Mouse (Mus musculus) midbrain, embryonic 11.5 days (tissue): Measurements from ENCODE around the gene Styk1. TPM values are rescaled to one million over a fixed set of nuclear protein-coding genes. Genes with fewer than 3 reads are reported as not detected.
A peak's percentile ranks its signal among the peaks of the same experiment; 100 is the strongest.

Source experiments
- ATAC-seq: fragments of 200-750 bp; cut with Nextera tagmentation; 2 replicates; pipeline ENCODE4 v1.8.0; 2017; ENCODE audit warnings: moderate TSS enrichment, moderate library complexity; ENCODE audit not compliant: low FRiP score
- DNase-seq: peaks from one replicate; pipeline ENCODE4 v3.0.0; 2015; ENCODE audit warnings: low spot score; ENCODE audit errors: missing footprints
- H3K27ac ChIP-seq: fragments of 300-500 bp; sonication (generic); 2 replicates; pipeline ENCODE4 v1.5.1; 2014; ENCODE audit warnings: low read depth, low read length
- H3K27me3 ChIP-seq: fragments of 300-500 bp; sonication (generic); 2 replicates; pipeline ENCODE4 v1.6.1; 2014; ENCODE audit warnings: mild to moderate bottlenecking, low read length, moderate library complexity, mixed read lengths; ENCODE audit not compliant: control insufficient read depth, insufficient read depth
- H3K36me3 ChIP-seq: fragments of 300-500 bp; sonication (generic); 2 replicates; pipeline ENCODE4 v1.6.1; 2014; ENCODE audit warnings: mild to moderate bottlenecking, low read length, moderate library complexity, mixed read lengths; ENCODE audit not compliant: control insufficient read depth, insufficient read depth
- H3K4me1 ChIP-seq: fragments of 300-500 bp; sonication (generic); 2 replicates; pipeline ENCODE4 v1.6.1; 2014; ENCODE audit warnings: low read length; ENCODE audit not compliant: control insufficient read depth, insufficient read depth
- H3K4me2 ChIP-seq: fragments of 300-500 bp; sonication (generic); 2 replicates; pipeline ENCODE4 v1.6.1; 2014; ENCODE audit warnings: mild to moderate bottlenecking, moderate library complexity
- H3K4me3 ChIP-seq: fragments of 300-500 bp; sonication (generic); 2 replicates; pipeline ENCODE4 v1.5.1; 2014; ENCODE audit warnings: low read depth, low read length
- H3K9ac ChIP-seq: fragments of 300-500 bp; sonication (generic); 2 replicates; pipeline ENCODE4 v1.6.1; 2014; ENCODE audit warnings: low read length
- H3K9me3 ChIP-seq: fragments of 300-500 bp; sonication (generic); 2 replicates; pipeline ENCODE4 v1.6.1; 2016; ENCODE audit warnings: low read length; ENCODE audit not compliant: control insufficient read depth
- WGBS: fragments of 180-500 bp; shearing (Covaris S2); extraction: QIAGEN DNeasy Blood & Tissue Kit; methylation state at CpG from one replicate; pipeline ENCODE4 v1.1.7; 2014; 5-methylcytosine and 5-hydroxymethylcytosine counted together
- polyA plus RNA-seq: library from polyadenylated mRNA; unstranded; fragments of >200 nt; fragmentation: Nextera tagmentation; extraction: Ambion mirVana; gene quantifications from 2 replicates; pipeline ENCODE4 v1.2.1, GENCODE M21; 2014

Gene Styk1
- 0.34 and 0.86 TPM in 2 replicates for polyA plus RNA-seq

GRCm38 (mm10) chr6:131353352-131353919 is at the start of gene Styk1:
Gene Styk1 (minus strand): TSS chr6:131353597.
- Histone ChIP-seq H3K36me3 (no peaks in the 10 kb centered on the region), H3K9ac (peak within 1 kb of the TSS; percentile 48)
- peak; percentile 92 for DNase-seq

GRCm38 (mm10) chr6:131403036-131403435 is 49.6 kb upstream of the Styk1 start:
- Histone ChIP-seq H3K4me3 (no peak overlapping the region), H3K9me3 (no peaks in the 10 kb centered on the region), H3K36me3 (no peaks in the 10 kb centered on the region), H3K4me1 (no peaks in the 10 kb centered on the region), H3K4me2 (no peak overlapping the region), H3K27me3 (no peaks in the 10 kb centered on the region), H3K27ac (no peak overlapping the region), H3K9ac (no peak overlapping the region)
- DNase-seq (no peak), ATAC-seq (no peak)
- 76% methylated on average over 2 of the region's 2 CpGs for WGBS

More at GRCm38 (mm10) chr6:131353352-131353919, at the start of gene Styk1:
- 0 out of 2 replicates have a peak, but pooled peaks cover 3% of the 10 kb centered on the region for H3K4me1 ChIP-seq
- H3K27ac ChIP-seq: no peak within 1 kb of the TSS
- ATAC-seq: peak; percentile 90
- WGBS: 3% methylated on average over 16 of the region's 16 CpGs
- no peaks in the 10 kb centered on the region for H3K9me3 ChIP-seq
- H3K4me3 ChIP-seq: peak within 1 kb of the TSS; percentile 22; the same call in 1 of the 2 replicates
- H3K4me2 ChIP-seq: peak within 1 kb of the TSS; percentile 54
- no peaks in the 10 kb centered on the region for H3K27me3 ChIP-seq

- Histone ChIP-seq H3K36me3 (no peaks in the 10 kb centered on the region), H3K4me1 (no peaks in the 10 kb centered on the region), H3K9ac (no peak overlapping the region), H3K27ac (no peak overlapping the region), H3K27me3 (no peaks in the 10 kb centered on the region), H3K4me3 (no peak overlapping the region), H3K4me2 (no peak overlapping the region), H3K9me3 (no peaks in the 10 kb centered on the region)
- DNase-seq: no peak
- ATAC-seq: no peak
These were observed 49.2 kb upstream of the Styk1 start for GRCm38 (mm10) chr6:131402606-131403005.

- no peak for ATAC-seq
- H3K9me3 ChIP-seq: no peaks in the 10 kb centered on the region
- no peaks in the 10 kb centered on the region for H3K4me1 ChIP-seq
- WGBS: 90% methylated on average over 2 of the region's 2 CpGs
- no peak overlapping the region for H3K4me2 ChIP-seq
- H3K9ac ChIP-seq: no peak overlapping the region
- no peak for DNase-seq
- no peak overlapping the region for H3K27ac ChIP-seq
- H3K4me3 ChIP-seq: no peak overlapping the region
- H3K36me3 ChIP-seq: no peaks in the 10 kb centered on the region
- H3K27me3 ChIP-seq: no peaks in the 10 kb centered on the region
These were observed 47.9 kb upstream of the Styk1 start for GRCm38 (mm10) chr6:131401259-131401658.

- WGBS: 82% methylated on average over 1 of the region's 1 CpGs
- H3K4me1 ChIP-seq: no peaks in the 10 kb centered on the region
- H3K27ac ChIP-seq: no peak overlapping the region
- no peak overlapping the region for H3K4me3 ChIP-seq
- no peaks in the 10 kb centered on the region for H3K36me3 ChIP-seq
- no peaks in the 10 kb centered on the region for H3K9me3 ChIP-seq
- H3K9ac ChIP-seq: no peak overlapping the region
- DNase-seq: no peak
- ATAC-seq: no peak
- no peaks in the 10 kb centered on the region for H3K27me3 ChIP-seq
- no peak overlapping the region for H3K4me2 ChIP-seq
These were observed 43.3 kb upstream of the Styk1 start for GRCm38 (mm10) chr6:131396650-131397049.

GRCm38 (mm10) chr6:131393873-131394660 is 40.7 kb upstream of the Styk1 start:
- Histone ChIP-seq H3K9ac (no peak overlapping the region), H3K4me3 (no peak overlapping the region), H3K4me1 (no peaks in the 10 kb centered on the region), H3K27ac (no peak overlapping the region), H3K36me3 (no peaks in the 10 kb centered on the region), H3K27me3 (no peaks in the 10 kb centered on the region), H3K9me3 (no peaks in the 10 kb centered on the region), H3K4me2 (no peak overlapping the region)
- DNase-seq (no peak), ATAC-seq (no peak)
- WGBS: 78% methylated on average over 4 of the region's 4 CpGs

GRCm38 (mm10) chr6:131388040-131389021 is 34.9 kb upstream of the Styk1 start, which contains the start of gene Ybx3:
Gene Ybx3 (minus strand): TSS chr6:131388476.
- DNase-seq (peak; percentile 92), ATAC-seq (peak; percentile 94)
- H3K27ac ChIP-seq: peak within 1 kb of the TSS; percentile 36
- H3K9me3 ChIP-seq: no peaks in the 10 kb centered on the region
- H3K4me1 ChIP-seq: peaks cover 12% of the 10 kb centered on the region; the same call in 1 of the 2 replicates
- no peaks in the 10 kb centered on the region for H3K36me3 ChIP-seq
- H3K9ac ChIP-seq: peak within 1 kb of the TSS; percentile 89
- 2% methylated on average over 69 of the region's 107 CpGs for WGBS
- H3K4me3 ChIP-seq: peak within 1 kb of the TSS; percentile 80
- peak within 1 kb of the TSS; percentile 51 for H3K4me2 ChIP-seq
- no peaks in the 10 kb centered on the region for H3K27me3 ChIP-seq

- DNase-seq: peak; percentile 94
- Histone ChIP-seq H3K4me1 (peaks cover 12% of the 10 kb centered on the region; the same call in 1 of the 2 replicates), H3K4me2 (peak overlapping the region; percentile 51), H3K9ac (peak overlapping the region; percentile 89), H3K27ac (peak overlapping the region; percentile 36; the same call in 1 of the 2 replicates), H3K4me3 (peak overlapping the region; percentile 80), H3K36me3 (no peaks in the 10 kb centered on the region), H3K27me3 (no peaks in the 10 kb centered on the region), H3K9me3 (no peaks in the 10 kb centered on the region)
- peak; percentile 67 for ATAC-seq
- WGBS: under 1% methylated on average over 42 of the region's 43 CpGs
These were observed 34.0 kb upstream of the Styk1 start for GRCm38 (mm10) chr6:131387221-131388039.
